Mouse (Mus musculus) hindlimb bud, embryonic 11.5 days (tissue): Measurements from ENCODE around the gene Plce1.
A peak's percentile ranks its signal among the peaks of the same experiment; 100 is the strongest.

Experiments
- DNase-seq: peaks from one replicate; pipeline ENCODE4 v3.0.0-alpha.2; 2012; ENCODE audit warnings: low read depth, low spot score; ENCODE audit errors: extremely low spot score

Gene Plce1

DNA sequence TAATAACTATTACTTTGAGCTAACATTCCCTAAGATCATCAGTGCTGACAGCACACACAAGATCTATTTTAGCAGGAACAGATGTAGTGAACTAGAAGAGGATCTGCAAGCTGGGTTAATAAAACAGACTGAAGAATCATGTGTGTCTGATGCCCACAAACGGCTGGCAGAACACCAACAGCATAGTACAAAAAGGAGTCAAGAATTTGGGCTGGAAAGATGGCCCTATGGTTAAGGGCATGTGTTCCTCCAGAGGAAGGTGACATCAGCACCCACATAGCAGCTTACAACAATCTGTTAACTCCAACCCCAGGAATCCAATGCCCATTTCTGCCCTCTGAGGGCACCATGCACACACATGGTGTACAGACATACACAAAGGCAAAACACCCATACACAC lies 317.4 kb downstream of the Plce1 start:
- no peak for DNase-seq

DNA sequence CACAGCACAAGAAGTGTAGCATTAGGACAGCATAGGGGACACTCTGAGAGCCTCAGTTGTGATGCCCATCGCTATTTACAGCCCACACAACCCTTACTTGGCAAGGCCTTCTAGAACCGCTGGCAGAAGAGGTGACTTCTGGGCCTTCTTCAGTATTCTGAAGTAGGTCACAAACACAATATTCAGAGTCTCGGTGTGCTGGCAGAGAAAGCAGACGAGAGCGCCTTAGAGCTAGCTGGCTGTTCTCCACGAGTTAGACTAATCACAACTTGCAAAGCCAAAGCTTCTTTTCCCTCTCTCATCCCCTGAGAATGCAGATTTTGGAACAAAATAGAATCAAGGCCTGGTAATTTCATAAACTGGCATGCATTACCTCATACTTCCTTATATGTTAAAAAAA lies 317.9 kb downstream of the Plce1 start:
- DNase-seq = no peak

DNA sequence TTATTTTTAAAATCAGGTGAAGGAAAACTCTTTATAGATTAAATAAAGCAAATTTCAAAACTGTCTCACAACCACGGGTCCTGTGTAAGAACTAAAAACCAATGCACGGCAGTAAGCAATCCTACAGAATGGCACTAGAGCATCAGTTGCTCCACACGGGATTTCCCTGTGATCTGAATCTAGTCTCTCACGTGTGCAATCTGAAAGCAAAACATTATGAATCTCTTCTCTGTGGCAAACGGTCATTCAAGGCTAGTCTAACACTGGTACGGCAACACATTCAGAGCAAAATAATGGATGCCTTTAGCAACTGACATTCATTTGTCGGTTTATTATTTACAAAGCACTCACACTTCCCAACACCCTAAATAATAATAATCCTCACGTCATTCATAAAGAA lies 337.3 kb downstream of the Plce1 start:
- no peak for DNase-seq

DNA sequence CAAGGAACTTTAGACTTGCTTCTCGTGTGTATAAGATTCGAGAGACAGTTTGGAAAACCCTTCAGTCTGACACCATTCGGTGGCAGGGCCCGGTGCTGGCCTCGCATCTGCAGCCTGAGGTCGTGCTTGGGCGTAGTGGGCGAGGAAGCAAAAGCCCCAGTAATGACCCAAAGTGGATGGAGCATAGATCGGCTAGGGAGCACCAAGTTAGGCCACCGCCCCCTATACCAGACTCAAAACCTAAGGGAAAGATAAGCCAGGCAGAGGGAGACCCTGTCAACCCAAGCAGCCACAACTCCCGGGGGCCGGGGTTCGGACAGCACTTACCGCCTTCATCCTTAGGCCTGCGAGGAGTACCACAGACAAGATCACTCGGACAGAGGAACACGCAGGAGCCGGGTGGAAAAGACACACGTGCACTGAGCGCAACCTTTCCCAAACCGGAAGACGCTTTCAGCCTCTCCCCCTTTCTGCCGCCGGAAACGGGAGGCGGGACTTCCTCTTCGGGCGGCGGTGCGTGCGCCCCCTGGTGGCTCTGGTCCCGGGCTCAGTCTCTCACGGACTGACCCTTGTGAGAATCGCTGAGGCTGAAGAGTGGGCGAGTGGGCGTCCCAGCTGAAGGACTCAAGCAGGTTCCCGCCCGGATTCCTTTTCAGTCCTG lies 338.0 kb downstream of the Plce1 start, which contains the start of gene Noc3l:
Noc3l (minus strand) TSS at position 472 of the 661 bp plus-strand sequence.
- peak; percentile 73 for DNase-seq

DNA sequence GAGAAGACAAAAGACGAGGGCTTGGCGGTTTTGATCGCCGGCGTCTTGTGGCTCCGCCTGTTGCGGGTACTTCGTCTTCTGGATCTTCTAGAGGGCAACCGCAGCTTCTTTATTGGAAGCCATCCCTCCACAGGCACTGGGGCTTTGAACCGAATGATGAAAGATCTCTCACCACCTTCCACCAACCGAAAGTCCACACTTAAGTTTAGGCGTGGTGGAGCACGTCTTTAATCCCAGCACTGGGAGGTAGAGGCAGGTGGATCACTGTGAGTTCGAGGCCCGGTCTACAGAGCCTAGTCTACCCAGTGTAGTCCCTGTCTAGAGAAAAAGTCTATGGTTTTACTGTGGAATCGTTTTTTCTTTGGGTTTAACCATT lies 338.5 kb downstream of the Plce1 start:
- DNase-seq = no peak

DNA sequence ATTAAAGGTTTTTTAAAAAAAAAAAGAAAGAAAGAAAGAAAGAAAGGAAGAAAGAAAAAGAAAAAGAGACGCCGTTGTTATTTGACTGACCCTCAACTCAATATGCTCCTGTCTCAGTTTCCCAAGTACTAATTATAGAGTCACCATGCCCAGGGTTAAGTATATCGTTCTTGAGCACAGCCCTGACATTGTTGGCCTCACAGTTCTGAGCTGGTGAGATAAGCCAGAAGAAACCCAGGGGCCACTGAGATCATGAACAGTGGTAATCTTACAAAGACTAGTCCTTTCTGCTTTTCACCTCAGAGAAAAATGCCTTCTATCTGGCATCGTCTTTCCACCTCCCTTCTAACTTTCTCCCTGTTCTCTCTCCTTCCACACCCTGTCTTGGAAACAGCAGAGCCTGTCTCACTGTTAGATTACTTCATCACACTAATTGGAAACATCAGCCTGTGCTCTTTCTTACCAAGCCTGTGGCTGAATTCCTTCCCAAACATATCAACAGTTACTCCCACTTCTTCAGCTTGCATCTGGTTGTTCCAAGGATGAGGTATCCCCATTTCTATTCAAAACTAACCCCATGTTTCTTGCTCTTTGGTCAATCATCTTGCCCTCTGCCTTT lies 339.4 kb downstream of the Plce1 start:
- DNase-seq = no peak

DNA sequence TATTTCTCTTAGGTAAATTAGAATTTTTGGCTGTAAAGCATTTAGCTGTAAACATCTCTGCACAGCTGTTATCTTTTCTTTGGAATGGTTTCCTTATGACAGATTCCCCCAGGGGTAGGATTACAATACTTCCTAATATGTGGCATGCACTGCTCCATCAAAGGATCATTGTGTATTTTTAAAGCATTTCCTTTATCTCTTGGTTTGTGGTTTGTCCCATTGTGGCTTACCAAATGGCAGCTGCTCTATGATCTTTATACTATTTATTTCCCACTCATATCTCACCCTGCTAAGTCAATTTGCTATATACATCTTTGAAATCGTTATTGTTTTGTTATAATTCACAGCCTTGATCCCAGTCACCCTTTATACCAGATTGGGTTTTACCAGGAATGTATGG lies 352.3 kb downstream of the Plce1 start:
- no peak for DNase-seq
